Mouse (Mus musculus): ENCODE results near the gene Phactr2. TPM values are rescaled to one million over a fixed set of nuclear protein-coding genes. Genes with fewer than 3 reads are reported as not detected.
"Not testable (repeated sequence)": the region's sequence is repeated elsewhere in the genome, so short reads cannot be mapped to it uniquely, and the experiment has no call there.

The Phactr2 gene
- polyA plus RNA-seq, 1 experiment from 2014 or later: 13.2 TPM

GRCm38 (mm10) chr10:13212326-13212725 lies 261.9 kb downstream of the Phactr2 start:
- WGBS: 80% methylated on average over 9 of the region's 9 CpGs
- Histone ChIP-seq H3K4me2 (replicated peaks) (no peak overlapping the region), H3K36me3 (no peaks in the 10 kb centered on the region; the same call in 1 of the 2 replicates), H3K27ac (no peak overlapping the region), H3K9me3 (no peaks in the 10 kb centered on the region), H3K9ac (no peak overlapping the region), H3K4me1 (0 out of 2 replicates have a peak, but pooled peaks cover under 1% of the 10 kb centered on the region), H3K27me3 (replicated peaks) (no peaks in the 10 kb centered on the region), H3K4me3 (no peak overlapping the region)
- ATAC-seq (ENCODE audit: low FRiP score, low read depth): no peak

GRCm38 (mm10) chr10:13209930-13210637 lies 264.1 kb downstream of the Phactr2 start:
- no peak overlapping the region for H3K27ac ChIP-seq
- H3K9ac ChIP-seq: no peak overlapping the region
- H3K27me3 ChIP-seq (replicated peaks): no peaks in the 10 kb centered on the region
- no peak overlapping the region for H3K4me2 ChIP-seq (replicated peaks)
- no peak for ATAC-seq (ENCODE audit: low FRiP score, low read depth)
- no peaks in the 10 kb centered on the region for H3K4me1 ChIP-seq
- H3K36me3 ChIP-seq: no peaks in the 10 kb centered on the region; the same call in 1 of the 2 replicates
- 78% methylated on average over 7 of the region's 8 CpGs for WGBS
- no peak overlapping the region for H3K4me3 ChIP-seq
- no peaks in the 10 kb centered on the region for H3K9me3 ChIP-seq

DNA sequence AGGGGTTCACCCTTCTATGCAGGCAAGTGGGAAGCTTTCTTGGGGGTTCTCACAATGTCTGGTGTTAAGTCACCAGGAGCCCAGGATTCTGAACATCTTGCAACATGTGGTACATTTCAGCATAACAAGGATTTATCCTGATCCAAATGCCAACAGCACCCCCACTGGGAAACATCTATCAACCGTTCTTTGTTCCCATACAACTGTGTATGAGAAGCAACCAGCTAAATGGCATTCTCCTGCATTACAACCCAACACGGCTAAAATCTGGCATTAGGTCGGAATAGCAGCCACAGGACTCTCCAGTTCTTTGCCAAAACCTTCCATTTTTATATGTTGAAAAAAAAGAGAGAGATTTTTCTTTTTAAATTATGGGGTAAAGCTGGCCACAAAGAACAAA lies 264.7 kb downstream of the Phactr2 start:
- Histone ChIP-seq H3K27me3 (replicated peaks) (no peaks in the 10 kb centered on the region), H3K4me3 (no peak overlapping the region), H3K27ac (no peak overlapping the region), H3K9ac (no peak overlapping the region), H3K36me3 (no peaks in the 10 kb centered on the region; the same call in 1 of the 2 replicates), H3K9me3 (no peaks in the 10 kb centered on the region), H3K4me1 (no peaks in the 10 kb centered on the region), H3K4me2 (replicated peaks) (no peak overlapping the region)
- 59% methylated on average over 3 of the region's 3 CpGs for WGBS
- ATAC-seq (ENCODE audit: low FRiP score, low read depth): no peak

DNA sequence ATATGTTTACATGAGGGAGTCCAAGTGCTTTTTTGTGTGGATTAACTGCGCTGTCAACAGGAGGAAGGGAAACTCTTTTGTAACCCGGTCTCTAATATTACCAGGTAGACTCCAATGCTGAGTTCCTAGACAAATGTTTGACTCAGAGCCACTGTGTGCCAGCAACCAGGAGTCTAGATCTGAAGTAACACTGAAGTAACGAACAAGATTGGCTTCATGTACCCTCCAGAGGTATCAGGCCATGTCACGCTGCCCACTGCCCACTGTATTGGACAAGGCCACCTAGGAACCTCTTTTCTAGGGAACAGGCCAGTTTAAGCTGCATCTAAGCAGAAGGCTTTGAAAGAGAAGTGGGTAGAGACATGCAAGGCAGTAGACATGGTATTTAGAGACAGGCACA lies 265.2 kb downstream of the Phactr2 start:
- no peak overlapping the region for H3K9ac ChIP-seq
- no peaks in the 10 kb centered on the region for H3K4me1 ChIP-seq
- no peak overlapping the region for H3K27ac ChIP-seq
- 98% methylated on average over 4 of the region's 4 CpGs for WGBS
- no peak overlapping the region for H3K4me3 ChIP-seq
- no peak for ATAC-seq (ENCODE audit: low FRiP score, low read depth)
- H3K9me3 ChIP-seq: no peaks in the 10 kb centered on the region
- no peak overlapping the region for H3K4me2 ChIP-seq (replicated peaks)
- H3K36me3 ChIP-seq: no peaks in the 10 kb centered on the region
- no peaks in the 10 kb centered on the region for H3K27me3 ChIP-seq (replicated peaks)

DNA sequence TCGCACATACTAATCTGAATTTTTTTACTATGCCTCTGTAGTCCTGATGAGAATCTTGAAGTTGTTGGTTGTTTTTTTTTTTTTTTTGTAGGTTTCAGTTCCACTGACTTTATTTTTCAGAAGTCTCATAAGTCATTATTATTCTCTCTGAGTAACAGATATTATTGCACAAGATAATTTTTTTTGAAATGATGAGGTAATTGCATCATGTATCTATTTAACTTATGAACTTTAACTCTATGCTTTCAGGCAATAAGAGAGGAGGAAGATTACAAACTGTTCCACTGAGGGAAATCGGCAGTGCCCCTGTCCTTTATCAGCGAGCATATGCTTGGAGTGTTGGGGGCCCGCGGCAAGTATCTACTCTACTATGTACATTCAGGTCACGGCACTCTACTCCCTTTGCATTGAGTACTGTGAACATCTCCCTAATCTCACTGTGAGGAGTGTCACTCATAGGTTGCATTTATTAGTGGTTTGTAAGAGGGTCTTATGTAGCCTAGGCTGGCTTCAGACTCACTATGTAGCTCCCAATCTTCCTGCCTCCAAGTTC lies 272.4 kb downstream of the Phactr2 start:
- Histone ChIP-seq H3K4me3 (no peak overlapping the region), H3K27ac (no peak overlapping the region), H3K4me1 (no peaks in the 10 kb centered on the region), H3K4me2 (replicated peaks) (no peak overlapping the region), H3K27me3 (replicated peaks) (no peaks in the 10 kb centered on the region), H3K36me3 (no peaks in the 10 kb centered on the region), H3K9ac (no peak overlapping the region), H3K9me3 (no peaks in the 10 kb centered on the region)
- ATAC-seq (ENCODE audit: low FRiP score, low read depth): no peak
- 98% methylated on average over 6 of the region's 6 CpGs for WGBS

- H3K9ac ChIP-seq: no peak overlapping the region
- no peak overlapping the region for H3K4me3 ChIP-seq
- H3K27me3 ChIP-seq (replicated peaks): no peaks in the 10 kb centered on the region
- ATAC-seq (ENCODE audit: low FRiP score, low read depth): no peak
- no peaks in the 10 kb centered on the region for H3K9me3 ChIP-seq
- H3K4me2 ChIP-seq (replicated peaks): no peak overlapping the region
- WGBS: 91% methylated on average over 3 of the region's 3 CpGs
- no peaks in the 10 kb centered on the region for H3K36me3 ChIP-seq
- H3K27ac ChIP-seq: no peak overlapping the region
- no peaks in the 10 kb centered on the region for H3K4me1 ChIP-seq
Observed at GRCm38 (mm10) chr10:13200862-13201261, 273.4 kb downstream of the Phactr2 start.

GRCm38 (mm10) chr10:13199234-13199633 lies 275.0 kb downstream of the Phactr2 start:
- no peak overlapping the region for H3K9ac ChIP-seq
- ATAC-seq (ENCODE audit: low FRiP score, low read depth): no peak
- no peaks in the 10 kb centered on the region for H3K4me1 ChIP-seq

GRCm38 (mm10) chr10:13196872-13197507 lies 277.2 kb downstream of the Phactr2 start:
- H3K4me1 ChIP-seq: peaks cover 4% of the 10 kb centered on the region; the same call in 1 of the 2 replicates
- H3K27ac ChIP-seq: no peak overlapping the region
- H3K9me3 ChIP-seq: no peaks in the 10 kb centered on the region
- H3K9ac ChIP-seq: no peak overlapping the region
- H3K4me3 ChIP-seq: no peak overlapping the region
- no peaks in the 10 kb centered on the region for H3K27me3 ChIP-seq (replicated peaks)
- 80% methylated on average over 8 of the region's 8 CpGs for WGBS
- ATAC-seq (ENCODE audit: low FRiP score, low read depth): no peak
- H3K4me2 ChIP-seq (replicated peaks): no peak overlapping the region
- no peaks in the 10 kb centered on the region for H3K36me3 ChIP-seq

More at GRCm38 (mm10) chr10:13199234-13199633, 275.0 kb downstream of the Phactr2 start:
- Histone ChIP-seq H3K27ac (no peak overlapping the region), H3K27me3 (replicated peaks) (no peaks in the 10 kb centered on the region), H3K9me3 (no peaks in the 10 kb centered on the region), H3K4me3 (no peak overlapping the region), H3K36me3 (no peaks in the 10 kb centered on the region), H3K4me2 (replicated peaks) (no peak overlapping the region)
- 89% methylated on average over 1 of the region's 1 CpGs for WGBS

- not testable (repeated sequence) for H3K9ac ChIP-seq
- 0 out of 2 replicates have a peak, but pooled peaks have one; percentile 26 for ATAC-seq (ENCODE audit: low FRiP score, low read depth)
Observed at GRCm38 (mm10) chr10:13193496-13193895, 280.7 kb downstream of the Phactr2 start.

DNA sequence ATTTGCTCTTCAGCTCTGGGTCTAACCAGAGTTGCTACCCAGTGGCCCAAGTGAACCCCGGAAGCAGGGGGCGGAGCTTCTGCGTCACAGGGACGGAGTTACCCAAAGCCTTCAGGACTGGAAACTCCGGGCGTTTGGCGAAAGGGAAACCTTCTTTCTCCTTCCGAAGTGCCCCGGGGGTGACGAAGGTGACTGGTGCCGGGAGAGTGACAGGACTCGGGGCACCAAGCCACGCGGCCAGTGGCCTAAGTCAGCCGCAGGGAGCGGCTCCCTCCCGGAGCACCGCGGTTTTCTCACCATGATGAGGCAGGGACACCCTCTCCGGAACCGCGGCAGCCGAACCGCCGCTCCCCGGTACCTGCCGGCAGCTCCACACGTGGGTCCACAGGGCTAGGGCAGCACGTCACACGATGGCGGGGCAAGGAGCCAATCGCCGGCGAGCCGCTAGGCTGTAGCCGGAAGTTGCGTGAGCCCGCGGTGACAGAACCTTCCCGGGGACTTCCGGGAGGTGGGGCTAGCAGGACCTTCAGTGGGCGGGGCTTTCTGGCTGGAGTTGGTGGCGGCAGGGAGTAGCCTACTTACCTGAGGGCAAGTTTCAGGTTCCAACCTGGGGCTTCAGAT lies 281.4 kb downstream of the Phactr2 start, which contains the start of gene Ltv1:
Gene Ltv1, minus strand, starts transcription at position 438 of the 621 bp plus-strand sequence.
- peaks cover 22% of the 10 kb centered on the region for H3K36me3 ChIP-seq
- peaks cover 5% of the 10 kb centered on the region; the same call in 1 of the 2 replicates for H3K4me1 ChIP-seq
- ATAC-seq (ENCODE audit: low FRiP score, low read depth): peak; percentile 100
- H3K4me3 ChIP-seq: peak within 1 kb of the TSS; percentile 85
- H3K9ac ChIP-seq: peak within 1 kb of the TSS; percentile 65
- no peak within 1 kb of the TSS for H3K27ac ChIP-seq
- no peaks in the 10 kb centered on the region for H3K27me3 ChIP-seq (replicated peaks)
- H3K4me2 ChIP-seq (replicated peaks): peak within 1 kb of the TSS; percentile 57
- no peaks in the 10 kb centered on the region for H3K9me3 ChIP-seq
- under 1% methylated on average over 43 of the region's 43 CpGs for WGBS

More at GRCm38 (mm10) chr10:13193496-13193895, 280.7 kb downstream of the Phactr2 start:
- not testable (repeated sequence) for H3K4me1 ChIP-seq; H3K27ac ChIP-seq; H3K4me3 ChIP-seq; H3K9me3 ChIP-seq; H3K27me3 ChIP-seq (replicated peaks)
- H3K4me2 ChIP-seq (replicated peaks): peak overlapping the region; percentile 57
- H3K36me3 ChIP-seq: peaks cover 18% of the 10 kb centered on the region
- WGBS: 86% methylated on average over 7 of the region's 7 CpGs

GRCm38 (mm10) chr10:13189881-13190280 lies 284.3 kb downstream of the Phactr2 start:
- no peaks in the 10 kb centered on the region for H3K9me3 ChIP-seq
- no peak overlapping the region for H3K4me3 ChIP-seq
- 85% methylated on average over 5 of the region's 5 CpGs for WGBS
- H3K36me3 ChIP-seq: peaks cover 46% of the 10 kb centered on the region
- no peak overlapping the region for H3K9ac ChIP-seq
- H3K27ac ChIP-seq: no peak overlapping the region
- H3K27me3 ChIP-seq (replicated peaks): no peaks in the 10 kb centered on the region
- H3K4me2 ChIP-seq (replicated peaks): no peak overlapping the region
- ATAC-seq (ENCODE audit: low FRiP score, low read depth): no peak
- H3K4me1 ChIP-seq: peaks cover 5% of the 10 kb centered on the region; the same call in 1 of the 2 replicates

- 92% methylated on average over 3 of the region's 3 CpGs for WGBS
- peaks cover 68% of the 10 kb centered on the region for H3K36me3 ChIP-seq
- H3K4me3 ChIP-seq: no peak overlapping the region
- no peak overlapping the region for H3K9ac ChIP-seq
- no peaks in the 10 kb centered on the region for H3K27me3 ChIP-seq (replicated peaks)
- H3K27ac ChIP-seq: no peak overlapping the region
- no peak overlapping the region for H3K4me2 ChIP-seq (replicated peaks)
- H3K4me1 ChIP-seq: no peaks in the 10 kb centered on the region
- no peaks in the 10 kb centered on the region for H3K9me3 ChIP-seq
- ATAC-seq (ENCODE audit: low FRiP score, low read depth): no peak
Observed at GRCm38 (mm10) chr10:13186754-13187153, 287.5 kb downstream of the Phactr2 start.
